Mouse (Mus musculus) lung, embryonic 16.5 days (tissue): Measurements from ENCODE around the gene Lbr. TPM values are rescaled to one million over a fixed set of nuclear protein-coding genes. Genes with fewer than 3 reads are reported as not detected.

Experiments
- polyA plus RNA-seq: library from polyadenylated mRNA; unstranded; fragments of >200 nt; fragmentation: Nextera tagmentation; extraction: Ambion mirVana; gene quantifications from 2 replicates; pipeline ENCODE4 v1.2.1, GENCODE M21; 2015

Lbr gene
- polyA plus RNA-seq, 1 experiment from 2014 or later, result 139 TPM

Other genes starting within 250 kb of the Lbr start
- gene Enah, start 176.9 kb upstream of the Lbr start, polyA plus RNA-seq, result 9.8 and 10.3 TPM in 2 replicates